9 mouse cellular contexts compared by ENCODE assay signal in genomic region chr4:149775330-149775729, GRCm38 (mm10). TPM values are rescaled to one million over a fixed set of nuclear protein-coding genes. Genes with fewer than 3 reads are reported as not detected.
A peak's percentile ranks its signal among the peaks of the same experiment; 100 is the strongest.
DNase-seq lines count a peak whose midpoint lies in the region; ATAC-seq and TF ChIP-seq lines count a peak whose summit lies in the region.
"Had no signal": no experiment of that assay in that cellular context is flagged by ENCODE, and none has a peak within 500 bp of the region (broad histone marks: within the 10 kb centered on the region; RNA-seq: fewer than 3 reads in every experiment).

No protein-coding gene starts in this region.

- in situ Hi-C loops in Patski (cut with MboI; ENCODE audit: low pct_unique_long_range_greater_than_20kb), result no loop called here

- WGBS in intestine, postnatal 0 days, result 57% methylated on average over 7 of the region's 7 CpGs
- WGBS in intestine, embryonic 16.5 days, result 55% methylated on average over 7 of the region's 7 CpGs
- WGBS in forebrain, postnatal 0 days, result 52% methylated on average over 7 of the region's 7 CpGs

- peaks cover 4% of the 10 kb centered on the region; the same call in 1 of the 2 replicates for H3K4me1 ChIP-seq in intestine, postnatal 0 days (replicated peaks; ENCODE audit: control insufficient read depth, insufficient read depth, low read length)
- peaks cover 17% of the 10 kb centered on the region for H3K4me1 ChIP-seq in intestine, embryonic 16.5 days (ENCODE audit: control insufficient read depth, insufficient read depth, low read length)
- peaks cover 10% of the 10 kb centered on the region; the same call in 1 of the 2 replicates for H3K4me1 ChIP-seq in forebrain, postnatal 0 days (ENCODE audit: insufficient read depth)

- CTCF ChIA-PET in Patski (lab: Charles Lee), result interaction anchor here (1.0 to 1.4 kb wide), 2 partner anchors 25 to 184 kb away, joined by 3 read pairs; no protein-coding TSS in a partner anchor

- no peak overlapping the region for H3K9ac ChIP-seq in intestine, postnatal 0 days (ENCODE audit: low read depth, low read length)
- H3K9ac ChIP-seq in intestine, embryonic 16.5 days (ENCODE audit: low read depth, low read length), result no peak overlapping the region
- H3K9ac ChIP-seq in forebrain, postnatal 0 days, result no peak overlapping the region

- ATAC-seq in intestine, postnatal 0 days, result no peak
- ATAC-seq in intestine, embryonic 16.5 days, result no peak
- peak; percentile 22 for ATAC-seq in Patski
- no peak for ATAC-seq in inflammation-experienced regulatory T-cells, adult 6 months
- ATAC-seq in forebrain, postnatal 0 days, result no peak

- no peaks in the 10 kb centered on the region for H3K9me3 ChIP-seq in intestine, postnatal 0 days (ENCODE audit: control insufficient read depth)
- H3K9me3 ChIP-seq in intestine, embryonic 16.5 days (ENCODE audit: control insufficient read depth, low read length), result no peaks in the 10 kb centered on the region
- H3K9me3 ChIP-seq in forebrain, postnatal 0 days (ENCODE audit: low read length), result no peaks in the 10 kb centered on the region
- H3K9me3 ChIP-seq: megakaryocyte, embryonic 14.5 days had no signal

- no peak overlapping the region for H3K4me2 ChIP-seq in intestine, postnatal 0 days (replicated peaks; ENCODE audit: low read depth)
- H3K4me2 ChIP-seq in intestine, embryonic 16.5 days (ENCODE audit: low read depth, low read length), result no peak overlapping the region
- H3K4me2 ChIP-seq in forebrain, postnatal 0 days (ENCODE audit: low read depth), result no peak overlapping the region

- H3K36me3 ChIP-seq in intestine, postnatal 0 days (ENCODE audit: control insufficient read depth, insufficient read depth), result no peaks in the 10 kb centered on the region
- H3K36me3 ChIP-seq in intestine, embryonic 16.5 days (ENCODE audit: control insufficient read depth, insufficient read depth, low read length), result no peaks in the 10 kb centered on the region
- no peaks in the 10 kb centered on the region for H3K36me3 ChIP-seq in forebrain, postnatal 0 days (ENCODE audit: insufficient read depth)

- H3K27ac ChIP-seq in intestine, postnatal 0 days (ENCODE audit: low read depth, low read length), result 0 out of 2 replicates have a peak overlapping the region, but pooled peaks have one; percentile 15
- no peak overlapping the region for H3K27ac ChIP-seq in intestine, embryonic 16.5 days (ENCODE audit: low read length)
- no peak overlapping the region for H3K27ac ChIP-seq in forebrain, postnatal 0 days (ENCODE audit: low read depth, low read length)

- POLR2A ChIA-PET in Patski (lab: Charles Lee), result no interaction called here

- DNase-seq in Patski (ENCODE audit: low read depth, low spot score), result no peak
- peak; percentile 68 to 71 for DNase-seq in cerebellum, postnatal 14 days
- peak; percentile 72 for DNase-seq in kidney, postnatal 10 days
- no peak for DNase-seq in forebrain, postnatal 0 days
- DNase-seq in embryo, embryonic 10 days (ENCODE audit: low spot score), result no peak

- H3K4me3 ChIP-seq in intestine, postnatal 0 days (ENCODE audit: low read depth, low read length), result no peak overlapping the region
- H3K4me3 ChIP-seq in intestine, embryonic 16.5 days (ENCODE audit: low read length), result no peak overlapping the region
- no peak overlapping the region for H3K4me3 ChIP-seq in forebrain, postnatal 0 days (ENCODE audit: low read depth, low read length)

- no peaks in the 10 kb centered on the region for H3K27me3 ChIP-seq in intestine, postnatal 0 days (replicated peaks; ENCODE audit: control insufficient read depth, insufficient read depth, low read length)
- no peaks in the 10 kb centered on the region for H3K27me3 ChIP-seq in intestine, embryonic 16.5 days (replicated peaks; ENCODE audit: control insufficient read depth, insufficient read depth, low read length)
- no peaks in the 10 kb centered on the region for H3K27me3 ChIP-seq in Patski
- H3K27me3 ChIP-seq in forebrain, postnatal 0 days (ENCODE audit: insufficient read depth, low read length), result peaks cover 5% of the 10 kb centered on the region; the same call in 1 of the 2 replicates

- TF ChIP-seq CTCF in intestine, postnatal 0 days (IDR thresholded peaks at IDR 0.05; ENCODE audit: low read depth), result no peak
- TF ChIP-seq CTCF in Patski (IDR thresholded peaks at IDR 0.05), result no peak
- no peak for TF ChIP-seq CTCF in forebrain, postnatal 0 days (IDR thresholded peaks at IDR 0.05; ENCODE audit: low read depth)

RNA-seq across cellular contexts. Expression of gene Slc25a33, which starts 1.3 kb away (rescaled TPM):
- 8.3 and 8.4 TPM in 2 replicates for polyA plus RNA-seq in intestine, postnatal 0 days (2015; fragmentation: Nextera tagmentation; extraction: Ambion mirVana)
- 6.8 and 9.1 TPM in 2 replicates for polyA plus RNA-seq in intestine, embryonic 16.5 days (2015; fragmentation: Nextera tagmentation; extraction: Ambion mirVana)
- polyA plus RNA-seq in Patski (2021), result 23.3 TPM
- 1 to 10 TPM; 2.5 to 7.1 (median 3.4) TPM for polyA plus RNA-seq in inflammation-experienced regulatory T-cells, adult 6 months (2017; shearing (Covaris generic))
- total RNA-seq in forebrain, postnatal 0 days (2014; rRNA removed), result 12.5 and 18.6 TPM in 2 replicates
- 26.5 and 29.7 TPM in 2 replicates for polyA plus RNA-seq in forebrain, postnatal 0 days (2015; fragmentation: Nextera tagmentation; extraction: Ambion mirVana)

RNA-seq across cellular contexts. Expression of gene Tmem201, which starts 37.5 kb away (rescaled TPM):
- polyA plus RNA-seq in intestine, postnatal 0 days (2015; fragmentation: Nextera tagmentation; extraction: Ambion mirVana), result 8.7 and 9.6 TPM in 2 replicates
- polyA plus RNA-seq in intestine, embryonic 16.5 days (2015; fragmentation: Nextera tagmentation; extraction: Ambion mirVana), result 21.2 and 22.8 TPM in 2 replicates
- polyA plus RNA-seq in Patski (2021), result 27.9 TPM
- 1 to 10 TPM; 4.6 to 8.9 (median 6.0) TPM for polyA plus RNA-seq in inflammation-experienced regulatory T-cells, adult 6 months (2017; shearing (Covaris generic))
- total RNA-seq in forebrain, postnatal 0 days (2014; rRNA removed), result 38.6 and 50.7 TPM in 2 replicates
- polyA plus RNA-seq in forebrain, postnatal 0 days (2015; fragmentation: Nextera tagmentation; extraction: Ambion mirVana), result 31.9 and 39.6 TPM in 2 replicates

Comparison
In these comparisons a context has a peak if more than half of its experiments do, and no peak if none do; other contexts are left out.
1. DNase-seq: peak in cerebellum, postnatal 14 days (2 of 2) and kidney, postnatal 10 days (single experiment); none in Patski (single experiment), forebrain, postnatal 0 days (single experiment) and embryo, embryonic 10 days (single experiment).